In the genomic region with DNA sequence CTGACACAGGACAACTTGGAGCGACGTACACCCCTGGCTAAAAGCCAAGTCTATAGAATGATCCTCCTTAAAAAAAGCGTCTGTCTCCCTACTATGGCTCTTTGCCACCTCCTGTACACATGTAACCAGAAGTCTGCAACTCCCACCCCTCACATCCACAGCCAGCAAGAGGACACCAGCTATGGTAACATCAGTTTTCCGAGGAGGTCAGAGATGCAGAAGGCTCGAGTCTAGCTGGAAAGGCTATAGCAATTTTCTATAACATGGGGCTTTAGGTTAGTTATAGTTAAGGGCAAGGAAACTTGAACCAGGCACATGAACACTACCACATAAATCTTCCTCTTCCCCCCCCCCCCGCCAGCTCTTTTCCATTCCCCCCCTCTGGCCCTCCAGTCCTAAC, we compare ENCODE assay signal across 15 mouse cellular contexts.
"Had no signal": no experiment of that assay in that cellular context is flagged by ENCODE, and none has a peak within 500 bp of the region (broad histone marks: within the 10 kb centered on the region; RNA-seq: fewer than 3 reads in every experiment).

No protein-coding gene starts in this region.

- H3K9me3 ChIP-seq: neural tube, embryonic 15.5 days; stomach, embryonic 15.5 days had no signal

- H3K4me2 ChIP-seq: neural tube, embryonic 15.5 days; stomach, embryonic 15.5 days had no signal

- DNase-seq: retina, postnatal 1 day; right cerebral cortex, adult 18-20 months; right cerebral cortex, postnatal 14 days; right cerebral cortex, postnatal 25 days; right cerebral cortex, postnatal 4 days; spleen, adult 18-20 months; thymus, adult 18-20 months; thymus, adult 2 months; thymus, postnatal 14 days; thymus, postnatal 25 days; thymus, postnatal 36 days; thymus, postnatal 4 days had no signal

- H3K36me3 ChIP-seq: neural tube, embryonic 15.5 days; stomach, embryonic 15.5 days had no signal

- H3K27ac ChIP-seq: neural tube, embryonic 15.5 days; stomach, embryonic 15.5 days; stomach, postnatal 0 days had no signal

- H3K4me3 ChIP-seq: neural tube, embryonic 15.5 days; stomach, embryonic 15.5 days had no signal

- H3K9ac ChIP-seq: neural tube, embryonic 15.5 days; stomach, embryonic 15.5 days had no signal

- H3K4me1 ChIP-seq: neural tube, embryonic 15.5 days; stomach, embryonic 15.5 days had no signal
